Mouse (Mus musculus) G1E (cell line): ENCODE results near the gene 1700113H08Rik. TPM values are rescaled to one million over a fixed set of nuclear protein-coding genes. Genes with fewer than 3 reads are reported as not detected.

Experiments used
- ATAC-seq: 2 replicates; pipeline ENCODE4 v1.8.0; 2016; ENCODE audit warnings: mild to moderate bottlenecking; ENCODE audit not compliant: insufficient number of reproducible peaks, poor library complexity, low FRiP score, severe bottlenecking; ENCODE audit errors: extremely low read depth
- DNase-seq: peaks from one replicate; pipeline ENCODE4 v3.0.0; 2012; ENCODE audit warnings: low spot score
- H3K27me3 ChIP-seq: 2 replicates; pipeline ENCODE4 v1.6.1; 2012; ENCODE audit warnings: mild to moderate bottlenecking, low read length, inconsistent platforms; ENCODE audit not compliant: insufficient read depth
- H3K36me3 ChIP-seq: replicated peaks from 2 replicates; pipeline ENCODE3; 2012; ENCODE audit warnings: mild to moderate bottlenecking, inconsistent platforms
- H3K4me1 ChIP-seq: 2 replicates; pipeline ENCODE4 v1.6.1; 2012; ENCODE audit warnings: low read depth, low read length, inconsistent platforms, mixed read lengths; ENCODE audit not compliant: insufficient read depth
- H3K4me3 ChIP-seq: 2 replicates; pipeline ENCODE4 v1.5.1; 2012; ENCODE audit warnings: low read depth, mild to moderate bottlenecking, inconsistent platforms, low read length, moderate library complexity, mixed read lengths
- H3K9me3 ChIP-seq: replicated peaks from 2 replicates; pipeline ENCODE4 v1.6.1; 2012; ENCODE audit warnings: inconsistent platforms
- CTCF ChIP-seq: IDR thresholded peaks from 2 replicates; pipeline ENCODE4 v1.5.1; 2012; ENCODE audit warnings: low read depth, low read length, inconsistent platforms, mixed read lengths
- GATA1 ChIP-seq: IDR thresholded peaks from 2 replicates; pipeline ENCODE4 v1.6.1; 2012; ENCODE audit warnings: borderline replicate concordance, low read length, inconsistent platforms, mixed read lengths
- GATA2 ChIP-seq: IDR thresholded peaks from 2 replicates; pipeline ENCODE4 v1.6.1; 2012; ENCODE audit warnings: low read depth, low read length, inconsistent platforms, borderline replicate concordance
- POLR2AphosphoS5 ChIP-seq: IDR thresholded peaks from 2 replicates; pipeline ENCODE4 v1.6.1; 2012; ENCODE audit warnings: low read depth, low read length, inconsistent platforms; ENCODE audit not compliant: insufficient replicate concordance
- TAL1 ChIP-seq: conservative IDR thresholded peaks from 2 replicates; pipeline ENCODE4 v1.6.1; 2012; ENCODE audit warnings: low read depth, low read length, inconsistent platforms, mixed read lengths
- polyA plus RNA-seq: library from polyadenylated mRNA; stranded (reverse); fragments of >175 nt; gene quantifications from 2 replicates; pipeline ENCODE4 v1.2.3, GENCODE M21; 2012
- total RNA-seq, 2 experiments: library from RNA; stranded (forward) in 1 of 2; stranded (reverse) in 1 of 2; fragments of 200-1000 nt in 1 of 2; fragments of >200 nt in 1 of 2; fragmentation: Nextera tagmentation in 1 of 2; gene quantifications; 2 replicates each; pipeline ENCODE4 v1.2.3; 2014 to 2017

The 1700113H08Rik gene
- total and polyA plus RNA-seq, 3 experiments, result 0.22 TPM; not detected in 2

DNA sequence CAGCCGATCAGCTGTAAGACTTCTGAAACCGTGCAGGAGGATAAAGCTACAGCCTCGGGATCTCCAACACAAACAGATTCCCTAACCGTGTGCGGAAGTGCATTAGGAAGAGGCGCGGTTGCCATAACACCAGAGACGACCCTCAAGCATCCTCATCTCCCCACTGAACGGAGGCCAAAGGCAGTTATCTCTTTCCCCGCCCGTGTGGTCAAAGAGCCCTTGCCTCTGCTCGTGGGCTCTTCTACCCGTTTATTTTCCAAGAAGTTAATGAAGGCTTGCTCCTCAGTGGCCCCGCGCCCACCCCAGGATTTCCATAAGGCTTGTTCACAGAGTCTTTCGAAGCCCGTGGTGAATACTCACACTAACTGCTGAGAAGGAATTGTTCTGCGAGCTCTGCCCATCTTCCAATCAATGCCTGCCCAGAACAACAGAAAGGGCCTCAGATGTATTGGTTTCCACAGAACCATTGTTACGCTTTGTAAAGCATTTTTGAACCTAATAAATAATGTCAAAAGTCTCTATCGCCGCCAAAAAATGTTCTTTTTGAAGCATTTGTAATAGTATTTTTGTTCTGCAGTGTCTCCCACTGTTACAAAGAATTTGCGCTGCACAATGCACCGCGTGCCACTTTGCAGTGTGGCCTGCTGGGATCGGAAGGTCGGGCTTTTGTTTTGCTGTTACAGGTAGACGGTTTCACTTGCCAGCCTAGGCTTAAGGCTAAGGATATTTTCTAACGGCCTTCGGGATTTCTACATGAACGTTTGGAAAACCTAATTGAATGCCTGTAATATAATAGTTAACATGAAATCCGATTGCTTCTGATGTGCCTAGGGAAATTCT, 172.4 kb downstream of the 1700113H08Rik start:
- no peak for DNase-seq
- no peak overlapping the region for H3K4me3 ChIP-seq
- peaks cover 22% of the 10 kb centered on the region for H3K9me3 ChIP-seq
- no peak for TF ChIP-seq CTCF
- TF ChIP-seq POLR2AphosphoS5, result no peak
- no peak for TF ChIP-seq TAL1
- TF ChIP-seq GATA1, result no peak
- TF ChIP-seq GATA2, result no peak
- H3K4me1 ChIP-seq, result no peaks in the 10 kb centered on the region
- no peak for ATAC-seq
- H3K27me3 ChIP-seq, result no peaks in the 10 kb centered on the region
- no peaks in the 10 kb centered on the region for H3K36me3 ChIP-seq

GRCm38 (mm10) chr10:87239332-87240008, 181.6 kb downstream of the 1700113H08Rik start:
- Histone ChIP-seq H3K9me3 (peaks cover 24% of the 10 kb centered on the region), H3K36me3 (no peaks in the 10 kb centered on the region), H3K4me1 (no peaks in the 10 kb centered on the region), H3K4me3 (no peak overlapping the region), H3K27me3 (no peaks in the 10 kb centered on the region)
- TF ChIP-seq CTCF (no peak), GATA2 (no peak), POLR2AphosphoS5 (no peak)
- no peak for DNase-seq
- ATAC-seq, result no peak

- no peaks in the 10 kb centered on the region for H3K4me1 ChIP-seq
- DNase-seq (no peak), ATAC-seq (no peak)
- no peak overlapping the region for H3K4me3 ChIP-seq
- no peaks in the 10 kb centered on the region for H3K27me3 ChIP-seq
- peaks cover 22% of the 10 kb centered on the region for H3K9me3 ChIP-seq
- TF ChIP-seq POLR2AphosphoS5 (no peak), CTCF (no peak), GATA2 (no peak), TAL1 (no peak), GATA1 (no peak)
- no peaks in the 10 kb centered on the region for H3K36me3 ChIP-seq
These were observed 213.9 kb downstream of the 1700113H08Rik start for GRCm38 (mm10) chr10:87271724-87272123.

DNA sequence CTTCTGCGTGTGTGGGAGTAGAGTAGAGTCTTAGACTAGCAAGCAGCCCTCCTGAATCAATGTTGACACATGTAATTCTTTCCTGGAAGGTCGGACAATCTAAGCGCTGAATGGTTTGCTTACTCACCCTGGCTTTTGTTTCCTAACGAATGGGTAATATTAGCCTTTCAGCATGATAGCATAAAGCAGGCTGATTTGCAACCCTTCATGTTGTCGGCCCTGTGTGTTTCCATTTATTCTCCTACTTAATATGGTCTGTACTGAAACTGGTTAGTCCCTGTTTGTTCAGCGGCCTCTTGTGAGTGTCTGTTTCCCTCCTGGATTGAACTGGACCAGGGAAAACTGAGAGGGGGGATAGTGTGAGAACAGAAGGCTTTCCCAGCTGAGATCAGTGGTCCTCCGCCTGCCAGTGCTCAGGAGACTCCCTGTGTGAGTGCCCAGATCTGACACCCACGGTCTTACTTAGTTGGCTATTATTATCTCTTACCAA, 214.3 kb downstream of the 1700113H08Rik start:
- ATAC-seq, result no peak
- no peak for DNase-seq
- peaks cover 22% of the 10 kb centered on the region for H3K9me3 ChIP-seq
- no peaks in the 10 kb centered on the region for H3K4me1 ChIP-seq
- no peak for TF ChIP-seq GATA2
- TF ChIP-seq TAL1, result no peak
- no peak for TF ChIP-seq POLR2AphosphoS5
- TF ChIP-seq CTCF, result no peak
- TF ChIP-seq GATA1, result no peak
- no peak overlapping the region for H3K4me3 ChIP-seq
- H3K27me3 ChIP-seq, result no peaks in the 10 kb centered on the region
- H3K36me3 ChIP-seq, result no peaks in the 10 kb centered on the region

DNA sequence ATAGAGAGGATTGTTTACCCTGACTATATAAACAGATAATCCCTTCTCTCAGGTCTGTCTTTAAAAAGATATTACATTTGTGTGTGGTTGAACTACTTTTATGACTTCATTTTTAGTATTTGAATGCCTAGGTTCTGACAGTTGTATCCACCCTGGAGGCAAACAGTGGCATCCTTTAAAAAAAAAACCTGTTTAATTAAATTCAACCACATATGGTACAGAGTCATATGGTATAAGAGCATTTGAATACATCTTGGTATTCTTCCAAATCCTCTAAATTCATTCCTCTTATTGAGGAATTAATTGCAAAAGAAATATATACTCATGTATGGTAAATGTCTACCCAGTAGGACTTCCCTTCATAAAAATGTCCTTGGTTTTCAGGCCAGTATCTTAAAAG, 217.2 kb downstream of the 1700113H08Rik start:
- Histone ChIP-seq H3K4me3 (no peak overlapping the region), H3K9me3 (peaks cover 22% of the 10 kb centered on the region), H3K4me1 (no peaks in the 10 kb centered on the region), H3K36me3 (no peaks in the 10 kb centered on the region), H3K27me3 (no peaks in the 10 kb centered on the region)
- no peak for ATAC-seq
- no peak for DNase-seq
- TF ChIP-seq GATA2 (no peak), POLR2AphosphoS5 (no peak)

Other genes starting within 250 kb of the 1700113H08Rik start
- 29.7 TPM in 1 of 2 replicates, not detected in the other for gene Stab2, start 50.0 kb upstream of the 1700113H08Rik start, total RNA-seq (2014; fragmentation: Nextera tagmentation)
- gene Stab2, start 50.0 kb upstream of the 1700113H08Rik start, total RNA-seq (2017), result under 0.01 and 0.12 TPM in 2 replicates
- not detected in 2 replicates for gene Stab2, start 50.0 kb upstream of the 1700113H08Rik start, polyA plus RNA-seq